Mouse (Mus musculus) heart, postnatal 0 days (tissue): ENCODE data around the gene Zfyve27.

Experiments used
- CTCF ChIP-seq: IDR thresholded peaks from 2 replicates; pipeline ENCODE4 v1.5.1; 2016; ENCODE audit warnings: antibody characterized with exemption, control low read depth, low read depth
- EP300 ChIP-seq: IDR thresholded peaks from 2 replicates; pipeline ENCODE4 v1.6.1; 2016; ENCODE audit warnings: antibody characterized with exemption, low read depth

- TF ChIP-seq CTCF = no peak
- TF ChIP-seq EP300 = no peak
These were observed 33.5 kb upstream of the Zfyve27 start for GRCm38 (mm10) chr19:42130294-42130606.
